Mouse (Mus musculus): Measurements from ENCODE around the gene Ptpra. TPM values are rescaled to one million over a fixed set of nuclear protein-coding genes. Genes with fewer than 3 reads are reported as not detected.

Gene Ptpra
- polyA plus RNA-seq, 1 experiment from 2014 or later: 80.7 TPM

GRCm38 (mm10) chr2:130469366-130469765, 19.3 kb downstream of the Ptpra start:
- no peaks in the 10 kb centered on the region for H3K36me3 ChIP-seq
- H3K4me3 ChIP-seq: no peak overlapping the region
- H3K9ac ChIP-seq: no peak overlapping the region
- no peak overlapping the region for H3K4me2 ChIP-seq
- H3K27ac ChIP-seq: no peak overlapping the region
- H3K9me3 ChIP-seq: no peaks in the 10 kb centered on the region
- H3K4me1 ChIP-seq: no peaks in the 10 kb centered on the region
- 58% methylated on average over 4 of the region's 4 CpGs for WGBS
- no peak for ATAC-seq (ENCODE audit: borderline replicate concordance, extremely low read depth, low FRiP score, low TSS enrichment)
- H3K27me3 ChIP-seq: peaks cover 15% of the 10 kb centered on the region

GRCm38 (mm10) chr2:130469935-130470334, 19.9 kb downstream of the Ptpra start:
- ATAC-seq (ENCODE audit: borderline replicate concordance, extremely low read depth, low FRiP score, low TSS enrichment): no peak
- H3K9ac ChIP-seq: no peak overlapping the region
- H3K4me2 ChIP-seq: no peak overlapping the region
- no peaks in the 10 kb centered on the region for H3K4me1 ChIP-seq
- H3K9me3 ChIP-seq: no peaks in the 10 kb centered on the region
- 91% methylated on average over 2 of the region's 2 CpGs for WGBS
- H3K27me3 ChIP-seq: peaks cover 16% of the 10 kb centered on the region
- no peaks in the 10 kb centered on the region for H3K36me3 ChIP-seq
- H3K4me3 ChIP-seq: no peak overlapping the region
- no peak overlapping the region for H3K27ac ChIP-seq

- Histone ChIP-seq H3K4me1 (no peaks in the 10 kb centered on the region), H3K36me3 (0 out of 2 replicates have a peak, but pooled peaks cover 4% of the 10 kb centered on the region), H3K27ac (no peak overlapping the region), H3K9me3 (no peaks in the 10 kb centered on the region), H3K4me3 (no peak overlapping the region), H3K4me2 (no peak overlapping the region), H3K27me3 (peaks cover 44% of the 10 kb centered on the region), H3K9ac (no peak overlapping the region)
- 65% methylated on average over 8 of the region's 8 CpGs for WGBS
- ATAC-seq (ENCODE audit: borderline replicate concordance, extremely low read depth, low FRiP score, low TSS enrichment): no peak
These were observed 22.9 kb downstream of the Ptpra start for GRCm38 (mm10) chr2:130472908-130473510.

GRCm38 (mm10) chr2:130475764-130476163, 25.7 kb downstream of the Ptpra start:
- ATAC-seq (ENCODE audit: borderline replicate concordance, extremely low read depth, low FRiP score, low TSS enrichment): no peak

GRCm38 (mm10) chr2:130476666-130477297, 26.7 kb downstream of the Ptpra start:
- peaks cover 55% of the 10 kb centered on the region for H3K27me3 ChIP-seq
- H3K4me2 ChIP-seq: no peak overlapping the region
- no peak for ATAC-seq (ENCODE audit: borderline replicate concordance, extremely low read depth, low FRiP score, low TSS enrichment)
- H3K27ac ChIP-seq: no peak overlapping the region
- no peak overlapping the region for H3K9ac ChIP-seq
- no peaks in the 10 kb centered on the region for H3K4me1 ChIP-seq
- no peak overlapping the region for H3K4me3 ChIP-seq
- 0 out of 2 replicates have a peak, but pooled peaks cover 4% of the 10 kb centered on the region for H3K36me3 ChIP-seq
- peaks cover 6% of the 10 kb centered on the region; the same call in 1 of the 2 replicates for H3K9me3 ChIP-seq
- WGBS: 74% methylated on average over 6 of the region's 6 CpGs

More at GRCm38 (mm10) chr2:130475764-130476163, 25.7 kb downstream of the Ptpra start:
- Histone ChIP-seq H3K9me3 (peaks cover 6% of the 10 kb centered on the region; the same call in 1 of the 2 replicates), H3K27ac (no peak overlapping the region), H3K4me1 (no peaks in the 10 kb centered on the region), H3K27me3 (peaks cover 51% of the 10 kb centered on the region), H3K4me2 (no peak overlapping the region), H3K9ac (no peak overlapping the region), H3K4me3 (no peak overlapping the region), H3K36me3 (0 out of 2 replicates have a peak, but pooled peaks cover 4% of the 10 kb centered on the region)
- WGBS: 94% methylated on average over 11 of the region's 11 CpGs

GRCm38 (mm10) chr2:130482177-130482576, 32.1 kb downstream of the Ptpra start:
- Histone ChIP-seq H3K4me3 (no peak overlapping the region), H3K4me1 (0 out of 2 replicates have a peak, but pooled peaks cover 6% of the 10 kb centered on the region), H3K27ac (no peak overlapping the region), H3K9ac (no peak overlapping the region), H3K4me2 (no peak overlapping the region), H3K9me3 (peaks cover 6% of the 10 kb centered on the region; the same call in 1 of the 2 replicates), H3K36me3 (0 out of 2 replicates have a peak, but pooled peaks cover 4% of the 10 kb centered on the region), H3K27me3 (peaks cover 60% of the 10 kb centered on the region)
- WGBS: 69% methylated on average over 4 of the region's 4 CpGs
- ATAC-seq (ENCODE audit: borderline replicate concordance, extremely low read depth, low FRiP score, low TSS enrichment): peak; percentile 31; the same call in 1 of the 2 replicates

GRCm38 (mm10) chr2:130482700-130483099, 32.6 kb downstream of the Ptpra start:
- ATAC-seq (ENCODE audit: borderline replicate concordance, extremely low read depth, low FRiP score, low TSS enrichment): no peak
- Histone ChIP-seq H3K36me3 (0 out of 2 replicates have a peak, but pooled peaks cover 2% of the 10 kb centered on the region), H3K27ac (no peak overlapping the region), H3K9ac (no peak overlapping the region), H3K9me3 (peaks cover 6% of the 10 kb centered on the region; the same call in 1 of the 2 replicates), H3K27me3 (peaks cover 61% of the 10 kb centered on the region), H3K4me2 (no peak overlapping the region), H3K4me1 (0 out of 2 replicates have a peak, but pooled peaks cover 6% of the 10 kb centered on the region), H3K4me3 (no peak overlapping the region)
- WGBS: 71% methylated on average over 3 of the region's 3 CpGs

- no peak for ATAC-seq (ENCODE audit: borderline replicate concordance, extremely low read depth, low FRiP score, low TSS enrichment)
- WGBS: 93% methylated on average over 1 of the region's 1 CpGs
These were observed 34.1 kb downstream of the Ptpra start for GRCm38 (mm10) chr2:130484206-130484605.

GRCm38 (mm10) chr2:130488002-130488401, 37.9 kb downstream of the Ptpra start:
- no peak for ATAC-seq (ENCODE audit: borderline replicate concordance, extremely low read depth, low FRiP score, low TSS enrichment)
- no peak overlapping the region for H3K4me2 ChIP-seq

More at GRCm38 (mm10) chr2:130484206-130484605, 34.1 kb downstream of the Ptpra start:
- no peak overlapping the region for H3K4me3 ChIP-seq
- H3K36me3 ChIP-seq: no peaks in the 10 kb centered on the region
- H3K27ac ChIP-seq: no peak overlapping the region
- H3K4me1 ChIP-seq: 0 out of 2 replicates have a peak, but pooled peaks cover 6% of the 10 kb centered on the region
- peaks cover 4% of the 10 kb centered on the region; the same call in 1 of the 2 replicates for H3K9me3 ChIP-seq
- H3K27me3 ChIP-seq: peaks cover 67% of the 10 kb centered on the region
- H3K9ac ChIP-seq: no peak overlapping the region
- no peak overlapping the region for H3K4me2 ChIP-seq

GRCm38 (mm10) chr2:130488600-130488999, 38.5 kb downstream of the Ptpra start:
- WGBS: 84% methylated on average over 4 of the region's 4 CpGs
- peaks cover 45% of the 10 kb centered on the region for H3K27me3 ChIP-seq

More at GRCm38 (mm10) chr2:130488002-130488401, 37.9 kb downstream of the Ptpra start:
- no peaks in the 10 kb centered on the region for H3K9me3 ChIP-seq
- H3K27me3 ChIP-seq: peaks cover 50% of the 10 kb centered on the region
- WGBS: 89% methylated on average over 2 of the region's 2 CpGs
- H3K36me3 ChIP-seq: no peaks in the 10 kb centered on the region
- no peak overlapping the region for H3K9ac ChIP-seq
- H3K27ac ChIP-seq: no peak overlapping the region
- H3K4me1 ChIP-seq: 0 out of 2 replicates have a peak, but pooled peaks cover under 1% of the 10 kb centered on the region
- H3K4me3 ChIP-seq: no peak overlapping the region

GRCm38 (mm10) chr2:130491162-130491561, 41.1 kb downstream of the Ptpra start:
- Histone ChIP-seq H3K4me3 (no peak overlapping the region), H3K4me2 (no peak overlapping the region), H3K9me3 (no peaks in the 10 kb centered on the region), H3K27ac (no peak overlapping the region), H3K4me1 (no peaks in the 10 kb centered on the region), H3K9ac (no peak overlapping the region), H3K27me3 (peaks cover 20% of the 10 kb centered on the region), H3K36me3 (no peaks in the 10 kb centered on the region)
- no peak for ATAC-seq (ENCODE audit: borderline replicate concordance, extremely low read depth, low FRiP score, low TSS enrichment)
- 66% methylated on average over 4 of the region's 4 CpGs for WGBS

More at GRCm38 (mm10) chr2:130488600-130488999, 38.5 kb downstream of the Ptpra start:
- Histone ChIP-seq H3K27ac (no peak overlapping the region), H3K4me1 (no peaks in the 10 kb centered on the region), H3K9me3 (no peaks in the 10 kb centered on the region), H3K36me3 (no peaks in the 10 kb centered on the region), H3K4me3 (no peak overlapping the region), H3K4me2 (no peak overlapping the region), H3K9ac (no peak overlapping the region)
- no peak for ATAC-seq (ENCODE audit: borderline replicate concordance, extremely low read depth, low FRiP score, low TSS enrichment)

- Histone ChIP-seq H3K4me1 (no peaks in the 10 kb centered on the region), H3K36me3 (no peaks in the 10 kb centered on the region), H3K9ac (no peak overlapping the region), H3K9me3 (no peaks in the 10 kb centered on the region), H3K27me3 (peaks cover 16% of the 10 kb centered on the region), H3K4me2 (no peak overlapping the region), H3K4me3 (no peak overlapping the region), H3K27ac (no peak overlapping the region)
- ATAC-seq (ENCODE audit: borderline replicate concordance, extremely low read depth, low FRiP score, low TSS enrichment): no peak
- 41% methylated on average over 7 of the region's 7 CpGs for WGBS
These were observed 41.5 kb downstream of the Ptpra start for GRCm38 (mm10) chr2:130491587-130491986.
